ENCODE assay signal across 25 mouse cellular contexts in the genomic region with DNA sequence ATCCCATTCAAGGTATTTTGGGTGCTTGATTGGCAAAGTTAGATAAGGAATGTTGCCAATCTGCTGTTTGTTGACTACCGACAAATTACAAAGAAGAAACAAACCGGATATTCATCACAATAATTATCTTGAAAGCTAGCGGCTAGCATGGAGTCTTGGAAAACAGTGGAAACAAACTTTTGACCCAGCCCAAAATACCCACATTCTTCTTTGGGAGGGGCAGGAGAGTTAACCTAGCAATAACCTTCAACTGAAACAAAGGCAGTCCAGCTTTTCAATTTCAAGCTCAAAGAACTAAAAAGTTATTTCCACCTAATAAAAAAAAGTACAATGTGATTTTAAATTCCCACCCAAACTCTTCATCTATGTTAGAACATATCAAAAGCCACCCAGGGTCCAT.
"Had no signal": no experiment of that assay in that cellular context is flagged by ENCODE, and none has a peak within 500 bp of the region (broad histone marks: within the 10 kb centered on the region; RNA-seq: fewer than 3 reads in every experiment).

No protein-coding gene starts in this region.

- DNase-seq: gastrocnemius, postnatal 14 days; gastrocnemius, postnatal 36 days; heart, adult 18-20 months; heart, postnatal 14 days; heart, postnatal 36 days; kidney, adult 11 months; kidney, adult 2 months; kidney, adult 9 months; kidney, postnatal 14 days; kidney, postnatal 4 days had no signal

- H3K4me1 ChIP-seq: heart, embryonic 10.5 days; heart, embryonic 13.5 days; heart, embryonic 15.5 days; hindbrain, embryonic 15.5 days; kidney, embryonic 15.5 days; limb, embryonic 13.5 days; limb, embryonic 15.5 days; liver, embryonic 12.5 days had no signal

- H3K9me3 ChIP-seq: heart, embryonic 10.5 days; heart, embryonic 15.5 days; hindbrain, embryonic 13.5 days; hindbrain, embryonic 15.5 days; kidney, embryonic 15.5 days; limb, embryonic 13.5 days; limb, embryonic 15.5 days had no signal

- H3K27me3 ChIP-seq: heart, embryonic 13.5 days; heart, embryonic 15.5 days; hindbrain, embryonic 13.5 days; hindbrain, embryonic 15.5 days; kidney, embryonic 15.5 days; limb, embryonic 13.5 days; limb, embryonic 15.5 days; liver, embryonic 12.5 days had no signal

- H3K27ac ChIP-seq: heart, embryonic 10.5 days; heart, embryonic 13.5 days; heart, embryonic 15.5 days; hindbrain, embryonic 13.5 days; hindbrain, embryonic 15.5 days; hindbrain, postnatal 0 days; kidney, embryonic 15.5 days; kidney, postnatal 0 days; layer of hippocampus, adult 2 months; left cerebral cortex, adult 2 months; limb, embryonic 13.5 days; limb, embryonic 15.5 days; liver, embryonic 12.5 days; liver, embryonic 14.5 days had no signal

- H3K4me2 ChIP-seq: heart, embryonic 13.5 days; heart, embryonic 15.5 days; hindbrain, embryonic 13.5 days; hindbrain, embryonic 15.5 days; kidney, embryonic 15.5 days; limb, embryonic 13.5 days; limb, embryonic 15.5 days; liver, embryonic 12.5 days had no signal

- H3K9ac ChIP-seq: heart, embryonic 13.5 days; heart, embryonic 15.5 days; hindbrain, embryonic 13.5 days; hindbrain, embryonic 15.5 days; kidney, embryonic 15.5 days; limb, embryonic 13.5 days; limb, embryonic 15.5 days; liver, embryonic 12.5 days; liver, embryonic 14.5 days had no signal

- ATAC-seq: hindbrain, postnatal 0 days; intestine, embryonic 16.5 days; liver, embryonic 12.5 days had no signal

- H3K36me3 ChIP-seq: heart, embryonic 10.5 days; heart, embryonic 13.5 days; heart, embryonic 15.5 days; hindbrain, embryonic 13.5 days; hindbrain, embryonic 15.5 days; kidney, embryonic 15.5 days; limb, embryonic 13.5 days; limb, embryonic 15.5 days; liver, embryonic 12.5 days had no signal

- H3K4me3 ChIP-seq: heart, embryonic 10.5 days; heart, embryonic 13.5 days; heart, embryonic 15.5 days; hindbrain, embryonic 13.5 days; hindbrain, embryonic 15.5 days; kidney, embryonic 15.5 days; layer of hippocampus, adult 2 months; left cerebral cortex, adult 2 months; limb, embryonic 13.5 days; limb, embryonic 15.5 days; liver, embryonic 12.5 days had no signal
